8 mouse cellular contexts compared by ENCODE assay signal in genomic region chr13:43182465-43183201, GRCm38 (mm10). TPM values are rescaled to one million over a fixed set of nuclear protein-coding genes. Genes with fewer than 3 reads are reported as not detected.
A peak's percentile ranks its signal among the peaks of the same experiment; 100 is the strongest.
DNase-seq lines count a peak whose midpoint lies in the region; ATAC-seq and TF ChIP-seq lines count a peak whose summit lies in the region.

No protein-coding gene starts in this region.

- peaks cover 14% of the 10 kb centered on the region for H3K36me3 ChIP-seq in E14TG2a.4 (ENCODE audit: insufficient read depth, low read length)
- H3K36me3 ChIP-seq in forebrain, embryonic 15.5 days = no peaks in the 10 kb centered on the region
- no peaks in the 10 kb centered on the region for H3K36me3 ChIP-seq in lung, embryonic 16.5 days (ENCODE audit: control insufficient read depth, insufficient read depth, low read length)

- 6% methylated on average over 14 of the region's 14 CpGs for WGBS in forebrain, embryonic 15.5 days
- WGBS in lung, embryonic 16.5 days = 5% methylated on average over 14 of the region's 14 CpGs

- H3K9me3 ChIP-seq in E14TG2a.4 (ENCODE audit: low read length) = no peaks in the 10 kb centered on the region
- no peaks in the 10 kb centered on the region for H3K9me3 ChIP-seq in forebrain, embryonic 15.5 days
- no peaks in the 10 kb centered on the region for H3K9me3 ChIP-seq in lung, embryonic 16.5 days (ENCODE audit: control insufficient read depth, low read length)

- peak overlapping the region; percentile 74 for H3K4me3 ChIP-seq in E14TG2a.4 (replicated peaks; ENCODE audit: low read length)
- peak overlapping the region; percentile 31 for H3K4me3 ChIP-seq in forebrain, embryonic 15.5 days
- peak overlapping the region; percentile 38 for H3K4me3 ChIP-seq in lung, embryonic 16.5 days (ENCODE audit: low read length)

- peak; percentile 76 for ATAC-seq in forebrain, embryonic 15.5 days (replicated peaks)
- peak; percentile 62 to 86; a peak in 3 of 4 replicates for ATAC-seq in hematopoietic stem cell, adult 5-6 weeks (replicated peaks in 1 of 2; ENCODE audit: insufficient read depth in 1 of 2, low FRiP score in 2 of 2, low TSS enrichment in 1 of 2, low read depth in 1 of 2, poor library complexity in 2 of 2, severe bottlenecking in 2 of 2)
- ATAC-seq in lung, embryonic 16.5 days (ENCODE audit: low read depth) = peak; percentile 73

- DNase-seq in c-Kit-positive CD71-positive TER-119-positive erythroid progenitor cells, embryonic 14.5 days (ENCODE audit: low spot score) = peak; percentile 80
- DNase-seq in layer of hippocampus, adult 9-10 months (ENCODE audit: low spot score) = peak; percentile 72
- DNase-seq in ovary, postnatal 14 days (ENCODE audit: low spot score) = peak; percentile 82
- DNase-seq in thymus, postnatal 10 days (ENCODE audit: low spot score in 2 of 2) = peak; percentile 43 to 89

- no peak overlapping the region for H3K9ac ChIP-seq in forebrain, embryonic 15.5 days (replicated peaks)
- peak overlapping the region; percentile 52 for H3K9ac ChIP-seq in lung, embryonic 16.5 days (ENCODE audit: low read length)

- no peaks in the 10 kb centered on the region; the same call in 1 of the 2 replicates for H3K27me3 ChIP-seq in E14TG2a.4 (ENCODE audit: insufficient read depth, low read length)
- H3K27me3 ChIP-seq in forebrain, embryonic 15.5 days = no peaks in the 10 kb centered on the region
- H3K27me3 ChIP-seq in lung, embryonic 16.5 days (ENCODE audit: control insufficient read depth, insufficient read depth, low read depth, low read length) = no peaks in the 10 kb centered on the region

- peak; percentile 89 for TF ChIP-seq CTCF in E14TG2a.4 (conservative IDR thresholded peaks at IDR 0.05; ENCODE audit: low read length)

- peak overlapping the region; percentile 47 for H3K4me2 ChIP-seq in forebrain, embryonic 15.5 days (replicated peaks)
- peak overlapping the region; percentile 57 for H3K4me2 ChIP-seq in lung, embryonic 16.5 days (ENCODE audit: low read depth, low read length)

- H3K27ac ChIP-seq in forebrain, embryonic 15.5 days (replicated peaks) = 0 out of 2 replicates have a peak overlapping the region, but pooled peaks have one; percentile 39
- peak overlapping the region; percentile 23; the same call in 1 of the 2 replicates for H3K27ac ChIP-seq in lung, embryonic 16.5 days (ENCODE audit: low read length)

- H3K4me1 ChIP-seq in E14TG2a.4 (replicated peaks; ENCODE audit: low read depth, low read length) = peaks cover 73% of the 10 kb centered on the region
- H3K4me1 ChIP-seq in forebrain, embryonic 15.5 days = peaks cover 14% of the 10 kb centered on the region
- H3K4me1 ChIP-seq in lung, embryonic 16.5 days (replicated peaks; ENCODE audit: control insufficient read depth, insufficient read depth, low read length) = peaks cover 11% of the 10 kb centered on the region

RNA-seq across cellular contexts. Expression of gene Tbc1d7, which starts 11.3 kb away (rescaled TPM):
- 79.1 and 79.9 TPM in 2 replicates for polyA plus RNA-seq in forebrain, embryonic 15.5 days (2015; fragmentation: Nextera tagmentation; extraction: Ambion mirVana)
- 3.9 and 9.0 TPM in 2 replicates for total RNA-seq in hematopoietic stem cell, adult 5-6 weeks (2017)
- 44.4 and 47.3 TPM in 2 replicates for polyA plus RNA-seq in lung, embryonic 16.5 days (2015; fragmentation: Nextera tagmentation; extraction: Ambion mirVana)

Comparison
In these comparisons a context has a peak if more than half of its experiments do, and no peak if none do; other contexts are left out.
1. Peak in every context shown above with its lines: DNase-seq, ATAC-seq, H3K4me3 ChIP-seq and H3K27ac ChIP-seq.